Comparison of ENCODE assay signal across 17 mouse cellular contexts in the genomic region with DNA sequence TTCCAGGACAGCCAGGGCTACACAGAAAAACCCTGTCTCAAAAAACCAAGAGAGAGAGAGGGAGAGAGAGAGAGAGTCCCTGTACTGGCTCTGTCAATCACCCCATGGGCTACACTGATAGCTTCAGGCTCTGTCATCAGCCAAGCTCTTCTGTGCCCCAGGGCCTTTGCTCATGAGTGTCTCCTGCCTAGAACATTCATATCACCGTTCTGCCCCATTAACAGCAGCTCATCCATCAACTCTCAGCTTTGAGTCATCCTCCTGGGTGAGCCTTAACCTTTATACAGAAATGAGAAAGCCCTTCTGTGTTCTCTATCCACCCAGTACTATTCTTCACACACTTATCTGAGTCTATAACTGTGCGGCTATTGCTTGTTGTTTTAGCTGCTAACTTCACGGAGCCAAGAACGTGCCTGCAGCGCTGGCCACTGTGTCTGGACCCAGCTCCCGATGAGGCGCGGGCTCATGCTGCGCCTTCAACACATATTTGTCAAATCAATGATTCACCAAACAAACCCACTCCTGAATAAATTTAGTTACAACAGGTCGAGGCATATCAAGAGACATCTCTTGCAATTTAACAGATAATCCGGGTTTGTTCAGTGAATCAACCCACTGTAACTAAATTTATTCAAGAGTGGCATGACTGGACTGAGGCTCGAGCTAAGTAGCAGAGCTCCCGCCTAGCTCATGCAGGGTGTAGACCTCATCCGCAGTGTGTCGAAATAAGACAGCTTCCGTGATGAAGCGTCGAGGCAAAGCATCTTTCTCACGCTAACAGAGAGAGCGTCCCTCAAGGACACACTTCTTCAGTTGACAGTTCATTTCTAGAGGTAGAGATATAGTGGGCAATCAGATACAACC.
DNase-seq lines count a peak whose midpoint lies in the region; ATAC-seq and TF ChIP-seq lines count a peak whose summit lies in the region.
"Had no signal": no experiment of that assay in that cellular context is flagged by ENCODE, and none has a peak within 500 bp of the region (broad histone marks: within the 10 kb centered on the region; RNA-seq: fewer than 3 reads in every experiment).

No protein-coding gene starts in this region.

- H3K27ac ChIP-seq in testis, adult 2 months (ENCODE audit: control insufficient read depth, insufficient read depth, low read depth, low read length): no peak overlapping the region
- H3K27ac ChIP-seq: embryonic facial prominence, embryonic 13.5 days; forebrain, embryonic 12.5 days; heart, adult 2 months; heart, embryonic 15.5 days; hindbrain, embryonic 14.5 days had no signal

- in situ Hi-C loops in Patski (cut with MboI; ENCODE audit: low pct_unique_long_range_greater_than_20kb): no loop called here

- DNase-seq in adrenal gland, postnatal 36 days: peak; percentile 41 to 52
- DNase-seq in adrenal gland, postnatal 10 days: no peak
- no peak for DNase-seq in testis, postnatal 10 days (ENCODE audit: low spot score)
- peak; percentile 92 for DNase-seq in Patski (ENCODE audit: low read depth, low spot score)
- DNase-seq: cerebellum, adult 18-20 months; cerebellum, adult 9-11 months; cerebellum, postnatal 36 days; forebrain, postnatal 0 days; gastrocnemius, postnatal 14 days; heart, adult 2 months; heart, postnatal 14 days had no signal

- no peaks in the 10 kb centered on the region for H3K36me3 ChIP-seq in testis, adult 2 months (ENCODE audit: control insufficient read depth, insufficient read depth, low read length)
- H3K36me3 ChIP-seq: embryonic facial prominence, embryonic 13.5 days; forebrain, embryonic 12.5 days; heart, embryonic 15.5 days had no signal

- H3K4me3 ChIP-seq in testis, adult 2 months (ENCODE audit: control insufficient read depth, low read depth, low read length): peak overlapping the region; percentile 72
- H3K4me3 ChIP-seq: embryonic facial prominence, embryonic 13.5 days; forebrain, embryonic 12.5 days; heart, adult 2 months; heart, embryonic 15.5 days had no signal

- H3K27me3 ChIP-seq in testis, adult 2 months (ENCODE audit: control insufficient read depth, insufficient read depth, low read length): no peaks in the 10 kb centered on the region
- no peaks in the 10 kb centered on the region for H3K27me3 ChIP-seq in Patski
- H3K27me3 ChIP-seq: embryonic facial prominence, embryonic 13.5 days; forebrain, embryonic 12.5 days; heart, embryonic 15.5 days had no signal

- POLR2A ChIA-PET in Patski (lab: Charles Lee): interaction anchor here (1.1 to 1.9 kb wide), 3 partner anchors 17 to 229 kb away, joined by 3 to 10 read pairs (median 3); no protein-coding TSS in a partner anchor

- CTCF ChIA-PET in Patski (lab: Charles Lee): interaction anchor here (0.8 to 1.8 kb wide), 8 partner anchors 11 to 75 kb away, joined by 3 to 10 read pairs (median 3); no protein-coding TSS in a partner anchor

- TF ChIP-seq CTCF in testis, adult 2 months (IDR thresholded peaks at IDR 0.05; ENCODE audit: control insufficient read depth, insufficient read depth, insufficient replicate concordance, low read depth, low read length): no peak
- no peak for TF ChIP-seq CTCF in Patski (IDR thresholded peaks at IDR 0.05)

- peak; percentile 92 for ATAC-seq in Patski
- ATAC-seq in monocyte, adult 5-6 weeks (replicated peaks; ENCODE audit: insufficient number of reproducible peaks, low FRiP score, low TSS enrichment, poor library complexity, severe bottlenecking): no peak
- ATAC-seq: forebrain, postnatal 0 days had no signal

- no peak for TF ChIP-seq POLR2A in testis, adult 2 months (IDR thresholded peaks at IDR 0.05; ENCODE audit: control insufficient read depth, low read depth, low read length)

- peaks cover 5% of the 10 kb centered on the region for H3K4me1 ChIP-seq in testis, adult 2 months (ENCODE audit: control insufficient read depth, insufficient read depth, low read length)
- H3K4me1 ChIP-seq: embryonic facial prominence, embryonic 13.5 days; heart, embryonic 15.5 days had no signal

Comparison
In these comparisons a context has a peak if more than half of its experiments do, and no peak if none do; other contexts are left out.
1. DNase-seq: peak in adrenal gland, postnatal 36 days (2 of 2) and Patski (single experiment); none in adrenal gland, postnatal 10 days (single experiment) and testis, postnatal 10 days (single experiment).